Mouse (Mus musculus): ENCODE measurements around the gene Anxa8. TPM values are rescaled to one million over a fixed set of nuclear protein-coding genes. Genes with fewer than 3 reads are reported as not detected.

The Anxa8 gene
- total RNA-seq, 2 experiments from 2014 or later, result 0.83 to 1.1 TPM

DNA sequence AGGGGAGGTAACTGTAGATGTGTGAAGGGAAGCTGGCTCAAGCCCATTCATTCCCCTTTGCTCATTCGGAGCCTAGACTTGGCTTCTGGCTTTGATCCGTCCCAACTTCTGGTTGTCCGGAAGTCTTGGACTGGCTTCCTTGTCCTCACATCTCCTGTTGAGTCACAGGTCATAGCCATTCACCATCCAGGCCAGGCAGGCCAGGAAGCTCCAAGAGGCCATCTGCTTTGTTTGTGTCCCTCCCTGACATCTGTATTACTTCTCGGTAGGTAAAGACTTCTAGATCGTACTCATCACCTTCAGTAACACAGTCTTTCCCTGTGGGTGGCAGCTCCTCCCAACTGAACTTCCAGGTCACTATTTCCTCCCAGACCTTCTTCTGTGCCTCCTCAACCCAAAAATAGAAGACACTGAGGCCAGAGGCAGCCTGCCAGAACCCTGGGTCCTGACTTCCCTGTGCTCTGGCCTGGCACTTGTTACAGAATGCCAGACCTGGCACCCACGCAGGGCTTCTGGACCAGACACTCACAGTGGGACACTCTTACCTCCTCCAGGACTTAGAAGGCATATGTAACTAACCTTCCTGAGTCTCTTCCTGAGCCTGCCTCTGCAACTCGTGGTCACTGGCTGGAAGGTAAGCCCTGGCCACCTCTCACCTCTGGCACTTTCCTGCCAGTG, 33.4 kb downstream of the Anxa8 start:
- no peak for DNase-seq (ENCODE audit: low spot score in 2 of 2)

DNA sequence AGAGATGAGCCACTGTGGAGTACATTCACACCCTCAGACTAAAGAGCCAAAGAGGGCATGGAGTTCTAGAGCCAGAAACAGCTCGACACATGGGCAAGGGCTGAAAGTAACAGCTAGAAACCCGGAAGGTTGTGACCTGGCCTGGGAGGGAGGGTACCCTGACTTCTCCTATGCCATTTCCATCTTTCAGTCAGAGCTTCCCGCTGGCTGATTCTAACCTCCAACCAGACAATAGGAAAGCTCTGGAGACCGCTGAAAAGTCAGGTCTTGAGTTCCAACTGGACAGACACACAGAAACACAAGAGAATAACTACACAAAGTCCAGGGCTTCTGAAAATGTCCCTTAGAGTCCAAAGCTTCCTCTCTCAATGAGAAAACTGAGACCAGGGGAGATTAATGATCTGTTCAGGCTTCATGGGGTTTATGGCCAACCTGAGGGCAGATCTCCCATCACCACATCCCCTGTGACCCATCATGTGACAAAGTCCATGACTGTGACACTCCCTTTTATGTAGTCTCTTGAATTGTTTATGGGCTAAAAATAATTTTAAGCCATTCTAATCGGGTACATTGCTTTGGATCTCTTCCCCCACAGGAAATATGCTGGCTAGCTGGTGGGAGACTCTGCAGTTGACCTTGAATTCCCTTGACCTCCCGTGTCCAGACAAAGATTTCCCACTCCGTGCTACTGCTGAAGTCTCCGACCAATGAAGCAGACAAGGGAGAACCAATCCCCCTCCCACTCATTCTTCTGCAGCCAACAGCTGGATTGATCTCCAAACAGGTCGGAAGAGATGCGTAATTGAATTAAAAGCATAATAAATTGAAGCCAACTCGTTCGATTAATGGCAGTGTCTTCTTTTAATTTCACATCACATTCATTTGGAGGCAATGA, 34.5 kb downstream of the Anxa8 start:
- DNase-seq (ENCODE audit: low spot score in 2 of 2), result no peak

DNA sequence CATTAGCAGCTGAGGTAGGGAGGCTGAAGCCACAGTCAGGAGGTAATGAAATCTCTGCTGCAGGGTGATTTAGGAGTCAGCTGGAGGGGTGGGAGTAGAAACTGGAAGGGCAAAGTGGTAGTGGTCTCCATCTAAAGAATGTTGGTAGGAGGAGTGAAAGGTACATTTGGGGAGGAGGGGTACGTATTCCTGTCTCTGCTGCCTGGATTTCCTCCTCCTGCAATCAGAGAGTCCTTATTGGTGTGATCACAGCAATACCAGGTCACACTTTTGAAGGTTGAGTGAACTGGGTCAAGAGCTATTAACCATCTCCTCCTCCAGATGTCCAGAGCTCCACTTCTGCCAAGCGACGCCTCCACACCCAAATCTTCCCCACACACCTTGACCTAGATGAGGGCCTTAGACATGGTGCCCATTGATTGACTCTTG, 35.2 kb downstream of the Anxa8 start:
- DNase-seq (ENCODE audit: low spot score in 2 of 2), result no peak

DNA sequence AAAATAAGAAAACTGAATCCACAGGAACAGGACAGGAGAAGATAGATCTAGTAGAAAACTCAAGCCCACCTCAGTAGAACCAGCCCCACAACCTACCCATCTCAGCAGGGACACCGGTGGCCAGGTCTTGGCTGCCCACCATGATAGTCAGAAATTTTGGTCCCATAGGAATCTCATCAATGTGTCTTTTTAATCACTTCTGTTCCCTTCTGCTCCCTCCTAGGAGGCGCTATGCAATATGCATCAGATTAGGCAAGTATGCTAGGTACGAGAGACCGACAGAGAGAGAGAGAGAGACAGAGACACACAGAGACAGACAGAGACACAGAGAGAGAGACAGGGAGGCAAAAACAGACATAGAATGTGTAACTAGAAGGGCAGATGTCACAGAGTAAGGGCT, 35.9 kb downstream of the Anxa8 start:
- no peak for DNase-seq (ENCODE audit: low spot score in 2 of 2)

DNA sequence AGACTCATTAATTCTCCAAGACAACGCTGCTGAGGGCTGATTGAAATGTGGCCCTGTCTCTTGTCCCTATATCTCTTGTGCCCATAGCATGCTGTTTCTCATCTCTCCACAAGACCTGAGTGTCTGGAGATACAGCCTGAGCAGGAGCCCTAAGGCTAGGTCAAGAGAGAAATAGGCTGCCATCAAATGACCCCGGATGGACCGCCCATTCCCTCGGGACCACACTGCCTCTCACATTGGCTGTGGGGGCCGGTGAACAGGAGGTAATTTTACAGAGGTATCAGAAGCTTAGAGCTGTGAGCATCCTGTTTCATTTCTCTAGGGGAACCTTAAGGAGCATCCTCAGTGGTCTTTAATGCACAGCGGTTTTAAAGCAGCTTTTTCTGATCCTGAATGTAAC, 45.4 kb downstream of the Anxa8 start:
- no peak for DNase-seq (ENCODE audit: low spot score in 2 of 2)

DNA sequence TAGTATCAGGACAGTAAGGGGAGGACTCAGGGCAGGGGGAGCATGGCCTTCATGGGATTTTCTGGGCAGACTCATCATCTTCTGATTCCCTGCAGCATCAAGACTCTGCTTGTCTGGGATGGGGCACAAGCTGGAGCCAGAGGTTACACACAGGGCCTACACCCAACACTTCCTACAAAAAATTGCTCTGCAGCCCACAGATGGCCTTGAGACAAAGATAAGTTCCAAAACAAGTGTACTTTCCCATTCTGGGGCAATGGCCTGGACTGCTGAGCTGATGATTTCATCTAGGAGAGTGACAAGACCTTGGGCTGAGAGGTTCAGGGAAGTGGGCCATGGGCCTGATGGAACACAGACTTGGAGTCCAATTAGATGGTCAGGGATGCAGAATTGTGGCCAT, 49.6 kb downstream of the Anxa8 start:
- DNase-seq (ENCODE audit: low spot score in 2 of 2), result no peak

DNA sequence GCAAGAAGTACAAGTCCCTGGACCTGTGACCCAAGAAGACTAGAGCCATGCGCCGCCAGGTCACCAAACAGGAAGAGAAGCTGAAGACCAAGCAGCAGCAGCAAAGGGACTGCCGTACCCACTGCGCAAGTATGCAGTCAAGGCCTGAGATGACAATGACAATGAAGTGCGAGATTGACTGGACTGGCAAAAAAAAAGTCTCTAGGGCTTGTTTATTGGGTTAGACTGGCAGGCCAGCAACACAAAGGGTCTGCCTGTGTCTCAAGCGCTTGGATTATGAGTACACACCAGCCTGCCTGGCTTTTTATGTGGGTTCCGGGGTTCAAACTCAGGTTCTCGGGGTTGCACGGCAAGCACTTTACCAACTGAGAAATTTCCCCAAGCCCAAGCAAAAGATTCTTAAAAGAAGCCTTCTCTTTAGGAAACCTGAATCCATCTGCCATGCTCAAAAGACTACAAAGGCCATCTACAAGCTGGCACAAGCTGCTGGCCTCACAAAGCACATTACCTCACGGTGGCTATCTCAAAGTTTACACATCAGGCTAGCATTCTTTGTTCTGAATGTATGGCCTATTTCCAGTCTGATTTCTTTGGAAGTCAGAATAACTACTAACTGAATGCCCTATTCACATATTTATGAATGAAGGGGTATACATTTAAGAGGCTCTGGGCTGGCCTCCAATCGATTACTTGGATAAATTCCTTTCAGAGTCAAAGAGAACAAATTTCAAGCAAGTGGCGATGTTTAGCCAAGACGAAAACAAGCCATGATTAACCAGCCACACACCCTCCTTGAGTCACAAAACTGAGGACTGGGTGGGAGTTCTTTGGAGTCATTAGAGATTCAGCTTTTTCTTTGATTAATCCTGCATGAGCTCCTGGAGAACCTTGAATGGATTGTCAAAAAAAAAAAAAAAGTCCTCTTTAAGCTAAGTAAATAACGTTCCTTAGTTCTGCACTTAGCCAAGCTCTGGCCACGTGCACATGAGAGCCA, 54.2 kb downstream of the Anxa8 start:
- no peak for DNase-seq (ENCODE audit: low spot score in 2 of 2)

DNA sequence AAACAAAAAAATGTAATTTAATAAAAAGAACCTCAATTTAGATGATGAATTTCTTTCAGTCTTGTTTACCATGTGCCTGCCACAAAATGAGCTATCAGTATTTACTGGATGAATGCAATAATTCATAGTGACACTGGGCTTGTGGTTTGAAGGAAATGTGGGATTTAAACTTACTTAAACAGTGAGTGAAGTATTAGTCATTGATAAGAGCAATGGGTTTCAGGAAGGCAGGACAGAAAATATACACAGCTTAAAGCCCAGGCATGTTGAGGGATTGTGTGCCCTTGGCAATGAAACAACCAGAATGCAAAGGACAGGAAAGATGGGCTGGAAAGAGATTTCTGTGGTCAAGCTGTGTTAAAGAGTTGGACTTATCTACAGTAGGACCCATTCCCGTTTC, 56.5 kb downstream of the Anxa8 start:
- DNase-seq (ENCODE audit: low spot score in 2 of 2), result no peak

DNA sequence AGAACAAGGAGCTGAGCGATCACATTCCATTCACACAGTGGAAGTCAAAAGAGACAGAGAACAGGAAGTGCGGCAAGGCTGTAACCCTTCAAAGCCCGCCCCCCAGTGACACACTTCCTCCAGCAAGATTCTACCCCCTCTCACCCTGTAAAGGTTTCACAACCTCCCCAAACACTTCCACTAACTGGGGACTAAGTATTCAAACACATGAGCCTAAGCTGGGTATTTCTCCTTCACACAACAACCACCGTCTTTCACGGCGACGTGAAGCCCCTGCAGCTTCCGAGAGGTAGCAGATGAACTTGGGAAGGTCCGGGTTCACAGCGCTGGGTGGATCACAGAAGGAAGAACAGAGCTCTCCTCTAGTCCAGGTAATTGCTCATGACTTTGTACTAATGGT, 57.1 kb downstream of the Anxa8 start:
- DNase-seq (ENCODE audit: low spot score in 2 of 2), result no peak

Other genes starting within 250 kb of the Anxa8 start
- 10 to 100 TPM in 1 of 2 experiments, 1 to 10 TPM in 1; 9.7 to 12.3 TPM for gene Gdf10, start 162.4 kb upstream of the Anxa8 start, total RNA-seq (2021)
- not detected for gene Gdf2, start 144.9 kb upstream of the Anxa8 start, total RNA-seq (2021)
- gene Rbp3, start 132.0 kb upstream of the Anxa8 start, total RNA-seq (2021), result not detected
- gene Zfp488, start 107.2 kb upstream of the Anxa8 start, total RNA-seq (2021), result 1 to 10 TPM; 5.3 to 5.4 TPM
- not detected for gene Gm30083, start 70.8 kb upstream of the Anxa8 start, total RNA-seq (2021)
- not detected for gene Gm5460, start 69.2 kb upstream of the Anxa8 start, total RNA-seq (2021)
- gene Antxrl, start 33.3 kb upstream of the Anxa8 start, total RNA-seq (2021), result not detected
- not detected for gene A630023A22Rik, start 16.8 kb downstream of the Anxa8 start, total RNA-seq (2021)
- under 1 TPM; 0.09 to 0.18 TPM for gene Npy4r, start 66.5 kb downstream of the Anxa8 start, total RNA-seq (2021)
- gene Gprin2, start 115.7 kb downstream of the Anxa8 start, total RNA-seq (2021), result 1 to 10 TPM; 6.0 to 7.5 TPM
- 1 to 10 TPM; 1.7 to 1.8 TPM for gene Syt15, start 133.6 kb downstream of the Anxa8 start, total RNA-seq (2021)
- 10 to 100 TPM in 1 of 2 experiments, 1 to 10 TPM in 1; 9.7 to 13.5 TPM for gene Shld2, start 224.5 kb downstream of the Anxa8 start, total RNA-seq (2021)
- 100 to 1,000 TPM; 408 to 469 TPM for gene Glud1, start 224.7 kb downstream of the Anxa8 start, total RNA-seq (2021)